ENCODE assay signal across 7 mouse cellular contexts in the genomic region with DNA sequence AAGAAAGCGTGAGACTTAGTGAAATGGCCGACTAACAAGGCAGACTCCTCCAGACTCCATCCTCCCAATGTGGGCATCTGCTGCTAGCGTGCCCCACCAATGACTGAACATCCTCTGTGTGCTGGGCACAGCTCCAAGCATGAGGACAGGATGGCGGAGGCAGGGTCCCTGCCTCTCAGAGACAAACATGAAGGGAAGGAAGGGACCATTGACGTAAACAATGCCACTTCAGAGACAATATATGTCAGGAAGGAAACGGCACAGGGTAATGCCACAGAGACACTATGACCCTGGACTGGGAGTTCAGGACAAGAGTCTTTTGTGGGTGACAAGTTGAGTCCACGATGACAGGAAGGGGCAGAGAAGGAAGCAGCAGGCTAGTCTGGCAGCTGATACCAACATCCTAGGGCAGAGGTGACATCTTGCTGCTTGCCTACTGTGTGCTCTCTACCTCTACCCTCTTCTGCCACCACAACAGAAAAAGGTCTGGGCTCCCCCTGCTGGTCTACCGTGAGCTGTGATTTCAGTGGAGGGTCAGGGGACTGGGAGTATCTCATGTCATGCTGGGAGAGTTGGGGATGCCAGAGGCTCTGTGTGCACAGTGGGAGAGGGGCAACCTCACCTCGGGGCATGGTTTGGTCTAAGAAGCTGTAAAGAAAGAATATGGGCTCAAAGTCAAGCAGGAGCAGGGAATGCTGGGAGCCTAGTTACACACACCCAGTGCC. TPM values are rescaled to one million over a fixed set of nuclear protein-coding genes. Genes with fewer than 3 reads are reported as not detected.
A peak's percentile ranks its signal among the peaks of the same experiment; 100 is the strongest.
DNase-seq lines count a peak whose midpoint lies in the region; ATAC-seq and TF ChIP-seq lines count a peak whose summit lies in the region.

No protein-coding gene starts in this region.

- no peaks in the 10 kb centered on the region for H3K9me3 ChIP-seq in MEL (replicated peaks; ENCODE audit: insufficient read depth, low read length)
- no peaks in the 10 kb centered on the region for H3K9me3 ChIP-seq in kidney, postnatal 0 days (replicated peaks; ENCODE audit: low read length)

- no peak overlapping the region for H3K4me2 ChIP-seq in kidney, postnatal 0 days (ENCODE audit: low read length)

- peak; percentile 59 to 60 for DNase-seq in left cerebral cortex, adult 18-20 months (ENCODE audit: low spot score in 2 of 2)
- DNase-seq in left cerebral cortex, adult 11 months (ENCODE audit: low spot score): no peak
- peak; percentile 53 for DNase-seq in MEL (ENCODE audit: low read depth, low spot score)
- peak; percentile 67 for DNase-seq in brain, adult 2 months (ENCODE audit: low read depth, low spot score)
- DNase-seq in kidney, postnatal 0 days (ENCODE audit: low spot score): peak; percentile 56
- peak; percentile 88 for DNase-seq in lung, postnatal 36 days
- peak; percentile 43 for DNase-seq in thymus, postnatal 0 days (ENCODE audit: low spot score)

- H3K9ac ChIP-seq in MEL (ENCODE audit: control insufficient read depth, low read depth, low read length, poor library complexity, severe bottlenecking): no peak overlapping the region
- no peak overlapping the region for H3K9ac ChIP-seq in kidney, postnatal 0 days (ENCODE audit: low read depth, low read length)

- peak; percentile 68 for TF ChIP-seq RAD21 in MEL (IDR thresholded peaks at IDR 0.05; ENCODE audit: low read depth, low read length)

- no peak for ATAC-seq in kidney, postnatal 0 days (replicated peaks; ENCODE audit: low FRiP score, low read depth)

- no peak overlapping the region for H3K27ac ChIP-seq in MEL (ENCODE audit: control insufficient read depth, low read depth, low read length)
- 0 out of 2 replicates have a peak overlapping the region, but pooled peaks have one; percentile 44 for H3K27ac ChIP-seq in kidney, postnatal 0 days

- no peaks in the 10 kb centered on the region for H3K79me2 ChIP-seq in MEL (ENCODE audit: control insufficient read depth, insufficient read depth, low read length, poor library complexity)

- no peak for TF ChIP-seq POLR2A in MEL (IDR thresholded peaks at IDR 0.05; ENCODE audit: control insufficient read depth in 1 of 2, insufficient read depth in 1 of 2, low read depth in 1 of 2, low read length in 2 of 2, poor library complexity in 1 of 2)

- WGBS in kidney, postnatal 0 days: 38% methylated on average over 9 of the region's 9 CpGs

- TF ChIP-seq CTCF in MEL (IDR thresholded peaks at IDR 0.05 in 2 of 3, conservative IDR thresholded peaks at IDR 0.05 in 1 of 3; ENCODE audit: control insufficient read depth in 1 of 3, insufficient read depth in 1 of 3, low read depth in 2 of 3, low read length in 3 of 3, poor library complexity in 1 of 3, severe bottlenecking in 1 of 3): peak; percentile 54 to 81 (median 75)
- TF ChIP-seq CTCF in kidney, postnatal 0 days (IDR thresholded peaks at IDR 0.05; ENCODE audit: low read depth): peak; percentile 80

- H3K27me3 ChIP-seq in MEL (ENCODE audit: control insufficient read depth in 1 of 2, insufficient read depth in 2 of 2, low read length in 2 of 2): peaks cover 0 to 13% of the 10 kb centered on the region in 2 experiments; a peak in 2 of 4 replicates
- H3K27me3 ChIP-seq in kidney, postnatal 0 days (ENCODE audit: insufficient read depth, low read length): no peaks in the 10 kb centered on the region

- H3K4me3 ChIP-seq in MEL (ENCODE audit: control insufficient read depth in 1 of 2, insufficient read depth in 1 of 2, low read depth in 2 of 2, low read length in 2 of 2): no peak overlapping the region
- no peak overlapping the region for H3K4me3 ChIP-seq in kidney, postnatal 0 days (replicated peaks; ENCODE audit: low read depth, low read length)

- TF ChIP-seq EP300 in MEL (IDR thresholded peaks at IDR 0.05; ENCODE audit: low read depth in 1 of 2, low read length in 2 of 2): no peak

- peaks cover 0 to 16% of the 10 kb centered on the region in 2 experiments; a peak in 2 of 4 replicates for H3K36me3 ChIP-seq in MEL (ENCODE audit: control insufficient read depth in 1 of 2, insufficient read depth in 2 of 2, low read length in 2 of 2)
- H3K36me3 ChIP-seq in kidney, postnatal 0 days (ENCODE audit: insufficient read depth, low read length): no peaks in the 10 kb centered on the region

- H3K4me1 ChIP-seq in MEL (ENCODE audit: control insufficient read depth in 1 of 2, insufficient read depth in 2 of 2, low read length in 2 of 2): peaks cover 13 to 32% of the 10 kb centered on the region in 2 experiments
- 0 out of 2 replicates have a peak, but pooled peaks cover 6% of the 10 kb centered on the region for H3K4me1 ChIP-seq in kidney, postnatal 0 days (replicated peaks; ENCODE audit: insufficient read depth, low read length)

TF ChIP-seq in MEL, 35 proteins besides CTCF, POLR2A, EP300 and RAD21:
- no peak for TF ChIP-seq TAL1 (IDR thresholded peaks at IDR 0.05; ENCODE audit: low read length)
- TF ChIP-seq SMC3 (IDR thresholded peaks at IDR 0.05; ENCODE audit: low read depth, low read length): peak; percentile 87
- TF ChIP-seq TBP (IDR thresholded peaks at IDR 0.05; ENCODE audit: low read depth, low read length): no peak
- TF ChIP-seq RCOR1 (IDR thresholded peaks at IDR 0.05; ENCODE audit: low read depth, low read length): no peak
- TF ChIP-seq ZKSCAN1 (IDR thresholded peaks at IDR 0.05; ENCODE audit: low read depth, low read length): peak; percentile 99
- TF ChIP-seq MAZ (IDR thresholded peaks at IDR 0.05; ENCODE audit: low read depth, low read length): peak; percentile 45; the same call in 1 of the 2 replicates
- TF ChIP-seq ZC3H11A (IDR thresholded peaks at IDR 0.05; ENCODE audit: low read depth, low read length): peak; percentile 79

RNA-seq across cellular contexts. Expression of a gene that starts 43.9 kb away (rescaled TPM):
- total RNA-seq in left cerebral cortex, adult 18-20 months (2021): 10 to 100 TPM; 75.1 to 77.0 TPM
- total RNA-seq in MEL (2012; rRNA removed): 0.12 and 0.13 TPM in 2 replicates
- under 1 TPM in 1 of 2 experiments, not detected in 1; 0.28 TPM for polyA plus RNA-seq in MEL (2012; ENCODE audit: insufficient read depth in 1 of 2, insufficient read length in 2 of 2, low read depth in 1 of 2, low replicate concordance in 2 of 2, missing spikeins in 1 of 2)
- polyA plus RNA-seq in kidney, postnatal 0 days (2015; fragmentation: Nextera tagmentation; extraction: Ambion mirVana): 1.6 and 2.1 TPM in 2 replicates
- 0.39 and 1.3 TPM in 2 replicates for polyA plus RNA-seq in thymus, postnatal 0 days (2015; fragmentation: Nextera tagmentation; extraction: Ambion mirVana)
